Mouse (Mus musculus): ENCODE data around the gene Rhebl1.
A peak's percentile ranks its signal among the peaks of the same experiment; 100 is the strongest.

Rhebl1 gene

GRCm38 (mm10) chr15:98871916-98872888 lies 22.1 kb downstream of the Rhebl1 start:
- DNase-seq (ENCODE audit: low read depth) = peak; percentile 96

- peak; percentile 60 for DNase-seq (ENCODE audit: low read depth)
These were observed 23.0 kb downstream of the Rhebl1 start, which contains the start of gene Kmt2d for GRCm38 (mm10) chr15:98871070-98871915. TSS of gene Kmt2d (minus strand) at chr15:98871204.

GRCm38 (mm10) chr15:98870179-98871069 lies 23.9 kb downstream of the Rhebl1 start:
- peak; percentile 45 for DNase-seq (ENCODE audit: low read depth)

GRCm38 (mm10) chr15:98869342-98870178 lies 24.8 kb downstream of the Rhebl1 start:
- peak; percentile 19 for DNase-seq (ENCODE audit: low read depth)

GRCm38 (mm10) chr15:98868346-98869063 lies 25.8 kb downstream of the Rhebl1 start:
- no peak for DNase-seq (ENCODE audit: low read depth)

- DNase-seq (ENCODE audit: low read depth) = peak; percentile 66
These were observed 27.0 kb downstream of the Rhebl1 start for GRCm38 (mm10) chr15:98867321-98867720.

- DNase-seq (ENCODE audit: low read depth) = no peak
These were observed 27.8 kb downstream of the Rhebl1 start for GRCm38 (mm10) chr15:98866501-98866900.

- no peak for DNase-seq (ENCODE audit: low read depth)
These were observed 28.6 kb downstream of the Rhebl1 start for GRCm38 (mm10) chr15:98865771-98866170.

- DNase-seq (ENCODE audit: low read depth) = no peak
These were observed 29.4 kb downstream of the Rhebl1 start for GRCm38 (mm10) chr15:98864951-98865350.

- no peak for DNase-seq (ENCODE audit: low read depth)
These were observed 30.8 kb downstream of the Rhebl1 start for GRCm38 (mm10) chr15:98863451-98863958.

- DNase-seq (ENCODE audit: low read depth) = no peak
These were observed 32.5 kb downstream of the Rhebl1 start for GRCm38 (mm10) chr15:98861701-98862410.

- no peak for DNase-seq (ENCODE audit: low read depth)
These were observed 33.4 kb downstream of the Rhebl1 start for GRCm38 (mm10) chr15:98860921-98861320.

GRCm38 (mm10) chr15:98859319-98860043 lies 34.9 kb downstream of the Rhebl1 start:
- no peak for DNase-seq (ENCODE audit: low read depth)

GRCm38 (mm10) chr15:98854214-98854613 lies 40.1 kb downstream of the Rhebl1 start:
- DNase-seq (ENCODE audit: low read depth) = no peak

GRCm38 (mm10) chr15:98853161-98853937 lies 41.0 kb downstream of the Rhebl1 start:
- DNase-seq (ENCODE audit: low read depth) = no peak

GRCm38 (mm10) chr15:98852733-98853132 lies 41.6 kb downstream of the Rhebl1 start:
- DNase-seq (ENCODE audit: low read depth) = no peak

GRCm38 (mm10) chr15:98852071-98852470 lies 42.3 kb downstream of the Rhebl1 start:
- DNase-seq (ENCODE audit: low read depth) = no peak
